Mouse (Mus musculus): ENCODE results near the gene Hephl1. TPM values are rescaled to one million over a fixed set of nuclear protein-coding genes. Genes with fewer than 3 reads are reported as not detected.
"Not testable (repeated sequence)": the region's sequence is repeated elsewhere in the genome, so short reads cannot be mapped to it uniquely, and the experiment has no call there.

Hephl1 gene
- polyA plus RNA-seq, 1 experiment from 2014 or later, result 0.31 TPM

DNA sequence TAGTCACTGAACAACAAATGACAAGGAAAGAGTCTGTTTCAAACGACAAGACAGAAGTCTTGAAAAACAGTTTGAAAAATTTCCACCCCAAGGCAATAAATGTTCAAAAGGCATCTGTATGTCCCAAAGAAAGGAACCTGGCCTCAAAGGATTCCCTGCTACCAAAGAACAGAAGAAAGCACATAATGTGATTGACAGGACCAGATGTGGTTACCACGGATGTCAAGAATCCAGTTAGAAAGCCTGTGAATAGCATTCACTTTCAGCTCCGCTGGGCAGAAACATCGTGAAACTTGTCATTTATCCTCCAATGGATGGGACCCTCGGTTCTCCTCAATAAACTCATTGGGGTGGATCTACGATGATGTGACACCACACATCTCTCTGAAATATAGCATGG, 2.2 kb upstream of the Hephl1 start:
- Histone ChIP-seq H3K4me3 (ENCODE audit: low read depth, low read length) (no peak overlapping the region), H3K27me3 (replicated peaks; ENCODE audit: control insufficient read depth, insufficient read depth, low read length) (no peaks in the 10 kb centered on the region), H3K4me2 (ENCODE audit: low read depth, low read length) (no peak overlapping the region), H3K9me3 (ENCODE audit: control insufficient read depth, low read length) (no peaks in the 10 kb centered on the region), H3K27ac (replicated peaks; ENCODE audit: low read depth, low read length) (no peak overlapping the region), H3K9ac (ENCODE audit: low read depth, low read length) (no peak overlapping the region), H3K36me3 (ENCODE audit: control insufficient read depth, insufficient read depth, low read length) (no peaks in the 10 kb centered on the region), H3K4me1 (ENCODE audit: control insufficient read depth, insufficient read depth, low read length) (no peaks in the 10 kb centered on the region)
- ATAC-seq (ENCODE audit: low read depth) (no peak), DNase-seq (ENCODE audit: low spot score) (peak; percentile 58)
- WGBS, result 35% methylated on average over 6 of the region's 6 CpGs

DNA sequence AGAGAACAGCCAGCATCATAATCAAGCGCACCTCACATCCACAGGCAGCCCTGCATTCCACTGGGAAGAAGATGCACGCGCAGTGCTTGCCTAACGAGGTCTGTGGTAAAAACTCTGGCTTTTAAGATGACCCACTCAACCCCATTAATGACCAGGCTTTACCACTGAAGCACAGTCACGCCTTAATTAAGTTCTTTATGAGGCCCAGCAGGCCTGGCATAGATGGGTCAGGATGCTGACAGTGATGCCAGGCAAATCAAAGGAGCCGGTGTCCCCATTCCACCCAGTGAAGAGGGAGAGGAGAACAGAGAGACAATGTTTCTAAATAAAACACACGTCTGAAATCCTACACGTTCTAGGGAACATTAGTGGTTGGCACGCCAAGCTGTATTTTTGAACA, 3.8 kb downstream of the Hephl1 start:
- Histone ChIP-seq H3K9me3 (ENCODE audit: control insufficient read depth, low read length) (no peaks in the 10 kb centered on the region), H3K4me2 (ENCODE audit: low read depth, low read length) (no peak overlapping the region), H3K27me3 (replicated peaks; ENCODE audit: control insufficient read depth, insufficient read depth, low read length) (no peaks in the 10 kb centered on the region), H3K27ac (replicated peaks; ENCODE audit: low read depth, low read length) (no peak overlapping the region), H3K36me3 (ENCODE audit: control insufficient read depth, insufficient read depth, low read length) (no peaks in the 10 kb centered on the region), H3K4me3 (ENCODE audit: low read depth, low read length) (no peak overlapping the region), H3K4me1 (ENCODE audit: control insufficient read depth, insufficient read depth, low read length) (no peaks in the 10 kb centered on the region), H3K9ac (ENCODE audit: low read depth, low read length) (no peak overlapping the region)
- 82% methylated on average over 9 of the region's 9 CpGs for WGBS
- DNase-seq (ENCODE audit: low spot score) (no peak), ATAC-seq (ENCODE audit: low read depth) (no peak)

DNA sequence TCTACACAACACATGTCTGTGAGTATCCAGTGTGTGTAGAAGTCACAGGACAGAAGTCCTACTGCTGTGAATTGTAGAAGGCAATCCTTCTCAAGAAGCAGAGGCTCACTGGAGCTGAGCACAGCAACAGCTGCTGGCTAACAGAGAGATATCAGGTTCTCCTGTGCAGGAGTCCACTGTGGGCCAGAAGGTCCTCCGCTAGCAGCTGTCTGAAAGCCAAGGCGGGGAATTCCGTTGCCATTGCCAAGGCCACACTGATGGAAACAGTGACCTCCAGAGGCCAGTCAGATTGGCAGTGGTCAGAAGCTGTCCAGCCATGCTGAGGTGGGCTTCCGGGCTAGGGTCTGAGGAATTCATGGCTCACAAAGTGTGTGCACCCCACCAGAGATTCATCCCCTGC, 6.8 kb downstream of the Hephl1 start:
- no peaks in the 10 kb centered on the region for H3K4me1 ChIP-seq (ENCODE audit: control insufficient read depth, insufficient read depth, low read length)

DNA sequence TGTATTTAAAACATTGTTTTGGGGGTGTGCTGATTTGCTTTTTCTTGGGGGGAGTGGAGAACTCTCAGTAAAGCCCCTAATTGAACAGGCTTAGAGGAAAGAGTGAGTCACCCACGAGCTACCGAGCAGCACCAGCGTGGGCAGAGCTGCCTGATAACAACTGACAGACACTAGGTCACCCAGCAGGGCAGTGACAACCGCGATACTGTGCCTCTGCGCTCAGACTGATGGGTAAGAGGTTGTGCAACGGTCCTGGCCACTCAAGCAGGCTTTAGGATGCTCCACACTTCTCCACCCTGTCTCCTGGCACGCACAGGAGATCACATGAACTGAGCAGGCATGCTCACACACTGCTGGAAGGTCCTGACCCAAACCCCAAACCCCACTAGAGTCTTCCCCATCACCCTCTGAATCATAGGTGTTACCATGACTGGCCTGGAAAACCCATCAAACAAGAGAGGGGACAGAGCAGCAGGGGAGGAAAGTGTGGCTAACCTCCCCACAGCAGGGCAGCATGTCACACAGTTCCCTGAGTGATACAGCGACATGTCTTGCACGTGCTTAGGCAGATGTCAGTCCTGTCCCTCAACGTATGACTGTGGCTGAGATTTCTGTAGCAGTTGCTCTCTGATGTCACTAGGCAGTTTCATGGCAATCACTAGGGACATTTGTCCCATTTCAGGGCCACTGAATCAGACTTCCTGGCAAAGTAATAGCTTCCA, 8.2 kb downstream of the Hephl1 start:
- H3K4me1 ChIP-seq (ENCODE audit: control insufficient read depth, insufficient read depth, low read length), result no peaks in the 10 kb centered on the region
- no peak overlapping the region for H3K4me3 ChIP-seq (ENCODE audit: low read depth, low read length)
- H3K9ac ChIP-seq (ENCODE audit: low read depth, low read length), result no peak overlapping the region
- H3K27me3 ChIP-seq (replicated peaks; ENCODE audit: control insufficient read depth, insufficient read depth, low read length), result no peaks in the 10 kb centered on the region
- H3K9me3 ChIP-seq (ENCODE audit: control insufficient read depth, low read length), result no peaks in the 10 kb centered on the region
- H3K4me2 ChIP-seq (ENCODE audit: low read depth, low read length), result no peak overlapping the region
- H3K36me3 ChIP-seq (ENCODE audit: control insufficient read depth, insufficient read depth, low read length), result no peaks in the 10 kb centered on the region
- WGBS, result 65% methylated on average over 11 of the region's 11 CpGs
- H3K27ac ChIP-seq (replicated peaks; ENCODE audit: low read depth, low read length), result no peak overlapping the region
- DNase-seq (ENCODE audit: low spot score) (no peak), ATAC-seq (ENCODE audit: low read depth) (no peak)

More for the DNA sequence above, 6.8 kb downstream of the Hephl1 start:
- H3K9me3 ChIP-seq (ENCODE audit: control insufficient read depth, low read length), result no peaks in the 10 kb centered on the region
- no peaks in the 10 kb centered on the region for H3K27me3 ChIP-seq (replicated peaks; ENCODE audit: control insufficient read depth, insufficient read depth, low read length)
- H3K4me3 ChIP-seq (ENCODE audit: low read depth, low read length), result no peak overlapping the region
- peak; percentile 76 for DNase-seq (ENCODE audit: low spot score)
- H3K4me2 ChIP-seq (ENCODE audit: low read depth, low read length), result no peak overlapping the region
- no peak overlapping the region for H3K27ac ChIP-seq (replicated peaks; ENCODE audit: low read depth, low read length)
- peak; percentile 80 for ATAC-seq (ENCODE audit: low read depth)
- H3K9ac ChIP-seq (ENCODE audit: low read depth, low read length), result no peak overlapping the region
- WGBS, result 65% methylated on average over 4 of the region's 4 CpGs
- H3K36me3 ChIP-seq (ENCODE audit: control insufficient read depth, insufficient read depth, low read length), result no peaks in the 10 kb centered on the region

DNA sequence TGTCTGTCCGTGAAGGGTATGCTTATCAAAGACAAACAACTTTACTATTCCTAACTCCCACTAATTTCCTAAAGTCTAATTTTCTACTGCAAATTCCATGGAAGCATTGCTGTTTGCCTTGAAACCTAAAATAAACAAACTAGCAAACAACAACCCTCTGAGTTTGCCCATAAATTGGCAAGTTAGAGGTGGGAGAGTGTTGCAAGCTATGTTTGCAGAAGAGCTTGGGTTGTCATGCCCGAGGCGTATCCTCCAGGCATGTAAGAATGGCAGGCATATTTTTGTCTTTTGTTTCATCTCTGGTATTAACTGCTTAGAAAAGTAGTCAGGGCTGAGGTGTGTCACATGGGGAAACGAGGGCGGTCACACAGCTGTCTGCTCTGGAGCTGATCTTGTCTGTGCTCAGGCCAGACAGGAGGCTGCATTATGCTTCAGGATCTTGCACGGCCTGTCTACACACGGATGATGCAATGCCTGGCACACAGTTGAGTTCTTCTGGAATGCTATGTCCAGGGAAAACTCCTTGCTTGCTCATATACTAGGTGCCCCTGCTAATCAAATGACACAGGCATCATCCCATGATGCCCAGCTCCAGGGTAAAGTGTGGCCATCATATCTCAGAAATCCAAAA, 10.3 kb downstream of the Hephl1 start:
- no peaks in the 10 kb centered on the region for H3K36me3 ChIP-seq (ENCODE audit: control insufficient read depth, insufficient read depth, low read length)
- ATAC-seq (ENCODE audit: low read depth), result no peak
- no peaks in the 10 kb centered on the region for H3K27me3 ChIP-seq (replicated peaks; ENCODE audit: control insufficient read depth, insufficient read depth, low read length)
- DNase-seq (ENCODE audit: low spot score), result peak; percentile 45
- H3K4me3 ChIP-seq (ENCODE audit: low read depth, low read length), result no peak overlapping the region
- WGBS, result 68% methylated on average over 7 of the region's 7 CpGs
- no peak overlapping the region for H3K9ac ChIP-seq (ENCODE audit: low read depth, low read length)
- H3K4me2 ChIP-seq (ENCODE audit: low read depth, low read length), result no peak overlapping the region
- H3K9me3 ChIP-seq (ENCODE audit: control insufficient read depth, low read length), result no peaks in the 10 kb centered on the region
- no peak overlapping the region for H3K27ac ChIP-seq (replicated peaks; ENCODE audit: low read depth, low read length)
- H3K4me1 ChIP-seq (ENCODE audit: control insufficient read depth, insufficient read depth, low read length), result no peaks in the 10 kb centered on the region

DNA sequence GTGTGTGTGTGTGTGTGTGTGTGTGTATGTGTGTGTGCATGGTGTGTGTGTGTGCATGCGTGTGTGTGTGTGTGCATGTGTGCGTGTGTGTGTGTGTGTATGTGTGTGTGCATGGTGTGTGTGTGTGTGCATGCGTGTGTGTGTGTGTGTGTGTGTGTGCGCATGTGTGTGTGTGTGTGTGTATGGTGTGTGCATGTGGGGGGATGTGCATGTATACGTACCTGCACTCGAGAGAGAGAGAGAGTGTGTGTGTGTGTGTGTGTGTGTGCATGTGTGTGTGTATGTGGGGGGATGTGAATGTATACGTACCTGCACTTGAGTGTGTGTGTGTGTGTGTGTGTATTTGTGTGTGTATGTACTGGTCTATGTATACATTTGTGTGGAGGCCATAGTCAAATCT, 13.5 kb downstream of the Hephl1 start:
- H3K4me3 ChIP-seq (ENCODE audit: low read depth, low read length); H3K9ac ChIP-seq (ENCODE audit: low read depth, low read length); H3K4me2 ChIP-seq (ENCODE audit: low read depth, low read length); ATAC-seq (ENCODE audit: low read depth); H3K36me3 ChIP-seq (ENCODE audit: control insufficient read depth, insufficient read depth, low read length); H3K27me3 ChIP-seq (replicated peaks; ENCODE audit: control insufficient read depth, insufficient read depth, low read length); H3K27ac ChIP-seq (replicated peaks; ENCODE audit: low read depth, low read length); DNase-seq (ENCODE audit: low spot score); H3K4me1 ChIP-seq (ENCODE audit: control insufficient read depth, insufficient read depth, low read length); H3K9me3 ChIP-seq (ENCODE audit: control insufficient read depth, low read length): not testable (repeated sequence)
- WGBS, result 94% methylated on average over 5 of the region's 7 CpGs

DNA sequence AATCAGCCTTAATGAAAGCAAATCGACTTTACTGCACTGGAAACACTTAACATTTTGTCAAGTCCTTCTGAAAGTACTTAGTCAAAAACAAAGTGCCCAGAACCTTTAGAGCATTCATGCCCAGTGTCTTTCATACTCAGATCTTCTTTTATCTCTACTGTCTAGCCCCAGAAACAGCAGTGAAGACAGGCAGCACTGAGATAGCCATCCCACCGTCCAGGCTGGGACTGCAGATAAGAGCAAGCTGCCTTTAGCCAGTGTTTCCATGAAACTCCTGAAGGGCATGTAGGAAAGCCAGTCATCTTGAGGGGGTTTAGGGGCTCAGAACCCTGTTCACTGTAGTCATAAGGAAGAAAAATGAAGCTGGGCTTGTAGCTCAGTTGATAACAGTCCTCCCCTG, 14.7 kb downstream of the Hephl1 start:
- Histone ChIP-seq H3K9me3 (ENCODE audit: control insufficient read depth, low read length) (no peaks in the 10 kb centered on the region), H3K9ac (ENCODE audit: low read depth, low read length) (no peak overlapping the region), H3K36me3 (ENCODE audit: control insufficient read depth, insufficient read depth, low read length) (no peaks in the 10 kb centered on the region), H3K4me2 (ENCODE audit: low read depth, low read length) (no peak overlapping the region), H3K4me1 (ENCODE audit: control insufficient read depth, insufficient read depth, low read length) (no peaks in the 10 kb centered on the region), H3K27ac (replicated peaks; ENCODE audit: low read depth, low read length) (no peak overlapping the region), H3K27me3 (replicated peaks; ENCODE audit: control insufficient read depth, insufficient read depth, low read length) (no peaks in the 10 kb centered on the region), H3K4me3 (ENCODE audit: low read depth, low read length) (no peak overlapping the region)
- WGBS, result 76% methylated on average over 2 of the region's 2 CpGs
- DNase-seq (ENCODE audit: low spot score) (no peak), ATAC-seq (ENCODE audit: low read depth) (no peak)

DNA sequence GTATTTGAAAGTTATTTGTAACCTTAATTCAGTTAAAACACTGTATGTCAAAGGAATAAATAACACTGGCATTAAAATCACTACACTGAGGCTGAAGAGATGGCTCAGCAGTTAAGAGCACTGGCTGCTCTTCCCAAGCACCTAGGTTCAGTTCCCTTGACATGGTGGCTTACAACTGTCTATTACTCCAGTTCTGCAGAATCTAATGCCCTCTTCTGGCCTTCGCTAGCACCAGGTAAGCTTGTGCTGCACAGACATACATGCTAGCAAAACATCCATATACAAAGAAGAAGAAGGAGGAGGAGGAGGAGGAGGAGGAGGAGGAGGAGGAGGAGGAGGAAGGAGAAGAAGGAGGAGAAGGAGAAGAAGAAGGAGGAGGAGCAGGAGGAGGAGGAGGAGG, 15.7 kb downstream of the Hephl1 start:
- Histone ChIP-seq H3K4me1 (ENCODE audit: control insufficient read depth, insufficient read depth, low read length) (no peaks in the 10 kb centered on the region), H3K36me3 (ENCODE audit: control insufficient read depth, insufficient read depth, low read length) (no peaks in the 10 kb centered on the region), H3K27me3 (replicated peaks; ENCODE audit: control insufficient read depth, insufficient read depth, low read length) (no peaks in the 10 kb centered on the region), H3K4me2 (ENCODE audit: low read depth, low read length) (no peak overlapping the region), H3K9ac (ENCODE audit: low read depth, low read length) (no peak overlapping the region), H3K9me3 (ENCODE audit: control insufficient read depth, low read length) (no peaks in the 10 kb centered on the region), H3K27ac (replicated peaks; ENCODE audit: low read depth, low read length) (no peak overlapping the region), H3K4me3 (ENCODE audit: low read depth, low read length) (no peak overlapping the region)
- WGBS, result 86% methylated on average over 1 of the region's 1 CpGs
- ATAC-seq (ENCODE audit: low read depth) (no peak), DNase-seq (ENCODE audit: low spot score) (no peak)

DNA sequence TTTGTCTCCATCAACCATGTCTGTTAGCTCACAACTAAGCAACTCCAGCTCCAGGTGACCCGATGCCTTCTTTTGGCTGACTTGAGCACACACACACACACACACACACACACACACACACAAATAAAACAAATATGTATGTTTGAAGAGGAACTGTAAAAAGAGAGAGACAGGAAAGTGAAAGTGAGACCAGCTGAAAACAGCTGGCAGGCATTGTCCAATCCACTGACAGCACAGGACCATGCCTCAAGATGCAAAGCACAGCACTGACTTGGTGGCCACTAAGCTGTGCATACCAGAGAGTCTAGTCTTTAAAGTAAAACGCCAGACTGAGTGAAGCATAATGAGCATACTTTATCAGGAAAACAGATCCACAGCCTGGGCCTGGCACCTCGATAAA, 16.7 kb downstream of the Hephl1 start:
- Histone ChIP-seq H3K36me3 (ENCODE audit: control insufficient read depth, insufficient read depth, low read length) (no peaks in the 10 kb centered on the region), H3K9ac (ENCODE audit: low read depth, low read length) (no peak overlapping the region), H3K4me3 (ENCODE audit: low read depth, low read length) (no peak overlapping the region), H3K27ac (replicated peaks; ENCODE audit: low read depth, low read length) (no peak overlapping the region), H3K4me2 (ENCODE audit: low read depth, low read length) (no peak overlapping the region), H3K4me1 (ENCODE audit: control insufficient read depth, insufficient read depth, low read length) (no peaks in the 10 kb centered on the region), H3K27me3 (replicated peaks; ENCODE audit: control insufficient read depth, insufficient read depth, low read length) (no peaks in the 10 kb centered on the region), H3K9me3 (ENCODE audit: control insufficient read depth, low read length) (no peaks in the 10 kb centered on the region)
- ATAC-seq (ENCODE audit: low read depth) (no peak), DNase-seq (ENCODE audit: low spot score) (no peak)
- 68% methylated on average over 3 of the region's 3 CpGs for WGBS

Measured in embryonic facial prominence, embryonic 14.5 days (tissue).